Comparison of ENCODE assay signal across 12 mouse cellular contexts in genomic region chr5:100047871-100048270, GRCm38 (mm10). TPM values are rescaled to one million over a fixed set of nuclear protein-coding genes. Genes with fewer than 3 reads are reported as not detected.
A peak's percentile ranks its signal among the peaks of the same experiment; 100 is the strongest.
DNase-seq lines count a peak whose midpoint lies in the region; ATAC-seq and TF ChIP-seq lines count a peak whose summit lies in the region.
"Had no signal": no experiment of that assay in that cellular context is flagged by ENCODE, and none has a peak within 500 bp of the region (broad histone marks: within the 10 kb centered on the region; RNA-seq: fewer than 3 reads in every experiment).

No protein-coding gene starts in this region.

- WGBS in heart, embryonic 15.5 days: 46% methylated on average over 7 of the region's 7 CpGs
- WGBS in lung, embryonic 14.5 days: 46% methylated on average over 7 of the region's 7 CpGs
- WGBS in lung, adult 2 months: 33% methylated on average over 7 of the region's 7 CpGs
- 22% methylated on average over 7 of the region's 7 CpGs for WGBS in forebrain, embryonic 14.5 days
- WGBS in stomach, embryonic 14.5 days: 52% methylated on average over 7 of the region's 7 CpGs

- no peak for TF ChIP-seq CTCF in lung, embryonic 14.5 days (IDR thresholded peaks at IDR 0.05; ENCODE audit: low read depth)
- no peak for TF ChIP-seq CTCF in lung, adult 2 months (IDR thresholded peaks at IDR 0.05; ENCODE audit: insufficient read depth, low read length)

- TF ChIP-seq POLR2A in lung, adult 2 months (IDR thresholded peaks at IDR 0.05; ENCODE audit: borderline replicate concordance, extremely low read depth, low read depth, low read length): no peak

- ATAC-seq in heart, embryonic 15.5 days (replicated peaks; ENCODE audit: insufficient number of reproducible peaks, insufficient read depth, low FRiP score, low read depth): 0 out of 2 replicates have a peak, but pooled peaks have one; percentile 58
- ATAC-seq in lung, embryonic 14.5 days (ENCODE audit: insufficient read depth): no peak
- peak; percentile 82 for ATAC-seq in forebrain, embryonic 14.5 days
- 0 out of 2 replicates have a peak, but pooled peaks have one; percentile 54 for ATAC-seq in stomach, embryonic 14.5 days (ENCODE audit: insufficient number of reproducible peaks, insufficient read depth, low FRiP score, low read depth)
- ATAC-seq: CD4-positive, CD25-positive, alpha-beta regulatory T cell, adult 4 months had no signal

- H3K27me3 ChIP-seq in heart, embryonic 15.5 days: no peaks in the 10 kb centered on the region
- H3K27me3 ChIP-seq in lung, embryonic 14.5 days (ENCODE audit: insufficient read depth, low read length): no peaks in the 10 kb centered on the region
- H3K27me3 ChIP-seq in forebrain, embryonic 14.5 days (replicated peaks; ENCODE audit: control insufficient read depth, insufficient read depth, low read length): no peaks in the 10 kb centered on the region
- no peaks in the 10 kb centered on the region for H3K27me3 ChIP-seq in stomach, embryonic 14.5 days (ENCODE audit: control insufficient read depth, insufficient read depth, low read length)

- intact Hi-C loops in left cerebral cortex, postnatal 25 days (cut with DNase I): no loop called here

- H3K4me3 ChIP-seq in heart, embryonic 15.5 days: no peak overlapping the region
- no peak overlapping the region for H3K4me3 ChIP-seq in lung, embryonic 14.5 days (ENCODE audit: low read depth, low read length)
- H3K4me3 ChIP-seq in lung, adult 2 months (replicated peaks; ENCODE audit: extremely low read depth, low read depth, low read length): no peak overlapping the region
- no peak overlapping the region for H3K4me3 ChIP-seq in forebrain, embryonic 14.5 days (ENCODE audit: low read depth, low read length)
- H3K4me3 ChIP-seq in stomach, embryonic 14.5 days (ENCODE audit: low read depth, low read length): no peak overlapping the region

- peaks cover 38% of the 10 kb centered on the region for H3K4me1 ChIP-seq in heart, embryonic 15.5 days (replicated peaks)
- 0 out of 2 replicates have a peak, but pooled peaks cover 5% of the 10 kb centered on the region for H3K4me1 ChIP-seq in lung, embryonic 14.5 days (ENCODE audit: insufficient read depth)
- H3K4me1 ChIP-seq in lung, adult 2 months (ENCODE audit: control insufficient read depth, insufficient read depth, low read length): peaks cover 10% of the 10 kb centered on the region
- peaks cover 33% of the 10 kb centered on the region for H3K4me1 ChIP-seq in forebrain, embryonic 14.5 days (ENCODE audit: control insufficient read depth, insufficient read depth, low read length)
- 0 out of 2 replicates have a peak, but pooled peaks cover 16% of the 10 kb centered on the region for H3K4me1 ChIP-seq in stomach, embryonic 14.5 days (ENCODE audit: control insufficient read depth, insufficient read depth, low read length)

- no peaks in the 10 kb centered on the region for H3K9me3 ChIP-seq in heart, embryonic 15.5 days (replicated peaks)
- no peaks in the 10 kb centered on the region for H3K9me3 ChIP-seq in lung, embryonic 14.5 days (ENCODE audit: low read depth, low read length)
- no peaks in the 10 kb centered on the region for H3K9me3 ChIP-seq in forebrain, embryonic 14.5 days (replicated peaks; ENCODE audit: control insufficient read depth, low read length)
- H3K9me3 ChIP-seq in stomach, embryonic 14.5 days (ENCODE audit: control insufficient read depth, low read depth, low read length): 0 out of 2 replicates have a peak, but pooled peaks cover 3% of the 10 kb centered on the region

- H3K9ac ChIP-seq in heart, embryonic 15.5 days: no peak overlapping the region
- H3K9ac ChIP-seq in lung, embryonic 14.5 days: no peak overlapping the region
- no peak overlapping the region for H3K9ac ChIP-seq in forebrain, embryonic 14.5 days (ENCODE audit: low read length)
- H3K9ac ChIP-seq in stomach, embryonic 14.5 days (replicated peaks; ENCODE audit: low read depth, low read length): no peak overlapping the region

- no peak overlapping the region for H3K27ac ChIP-seq in heart, embryonic 15.5 days
- peak overlapping the region; percentile 54; the same call in 1 of the 2 replicates for H3K27ac ChIP-seq in lung, embryonic 14.5 days (ENCODE audit: low read depth)
- H3K27ac ChIP-seq in forebrain, embryonic 14.5 days (ENCODE audit: low read depth, low read length): peak overlapping the region; percentile 29; the same call in 1 of the 2 replicates
- no peak overlapping the region for H3K27ac ChIP-seq in stomach, embryonic 14.5 days (ENCODE audit: low read length)

- no peaks in the 10 kb centered on the region for H3K36me3 ChIP-seq in heart, embryonic 15.5 days
- peaks cover 4% of the 10 kb centered on the region; the same call in 1 of the 2 replicates for H3K36me3 ChIP-seq in lung, embryonic 14.5 days (ENCODE audit: insufficient read depth)
- no peaks in the 10 kb centered on the region; the same call in 1 of the 2 replicates for H3K36me3 ChIP-seq in forebrain, embryonic 14.5 days (ENCODE audit: control insufficient read depth, insufficient read depth, low read length)
- H3K36me3 ChIP-seq in stomach, embryonic 14.5 days (ENCODE audit: control insufficient read depth, insufficient read depth, low read length): no peaks in the 10 kb centered on the region

- no peak for DNase-seq in heart, adult 11 months
- peak; percentile 57 for DNase-seq in lung, embryonic 14.5 days
- DNase-seq in lung, adult 2 months: no peak
- peak; percentile 85 for DNase-seq in forebrain, embryonic 14.5 days (ENCODE audit: low spot score)
- no peak for DNase-seq in right cerebral cortex, postnatal 10 days (ENCODE audit: low spot score in 2 of 2)
- DNase-seq in left cerebral cortex, postnatal 25 days (ENCODE audit: low spot score in 2 of 2): no peak
- DNase-seq: left cerebral cortex, postnatal 4 days; right cerebral cortex, postnatal 25 days; thymus, postnatal 4 days had no signal

- H3K4me2 ChIP-seq in heart, embryonic 15.5 days: no peak overlapping the region
- no peak overlapping the region for H3K4me2 ChIP-seq in lung, embryonic 14.5 days
- peak overlapping the region; percentile 20; the same call in 1 of the 2 replicates for H3K4me2 ChIP-seq in forebrain, embryonic 14.5 days (ENCODE audit: low read length)
- no peak overlapping the region for H3K4me2 ChIP-seq in stomach, embryonic 14.5 days (replicated peaks; ENCODE audit: low read depth, low read length)

RNA-seq across cellular contexts. Expression of gene Enoph1, which starts 8.1 kb away (rescaled TPM):
- 22.7 and 28.7 TPM in 2 replicates for polyA plus RNA-seq in heart, embryonic 15.5 days (2015; fragmentation: Nextera tagmentation; extraction: Ambion mirVana)
- polyA plus RNA-seq in lung, embryonic 14.5 days (2014; fragmentation: Nextera tagmentation; extraction: Ambion mirVana): 47.9 and 50.8 TPM in 2 replicates
- polyA plus RNA-seq in lung, adult 2 months (2012; rRNA removed): 33.1 and 34.0 TPM in 2 replicates
- 53.2 and 60.2 TPM in 2 replicates for polyA plus RNA-seq in forebrain, embryonic 14.5 days (2014; fragmentation: Nextera tagmentation; extraction: Ambion mirVana)
- 39.4 and 45.4 TPM in 2 replicates for polyA plus RNA-seq in stomach, embryonic 14.5 days (2014; fragmentation: Nextera tagmentation; extraction: Ambion mirVana)
- 10 to 100 TPM; 50.3 to 57.4 TPM for total RNA-seq in left cerebral cortex, postnatal 25 days (2021)

RNA-seq across cellular contexts. Expression of gene Hnrnpdl, which starts 8.4 kb away (rescaled TPM):
- 77.5 and 93.8 TPM in 2 replicates for polyA plus RNA-seq in heart, embryonic 15.5 days (2015; fragmentation: Nextera tagmentation; extraction: Ambion mirVana)
- polyA plus RNA-seq in lung, embryonic 14.5 days (2014; fragmentation: Nextera tagmentation; extraction: Ambion mirVana): 200 and 204 TPM in 2 replicates
- polyA plus RNA-seq in lung, adult 2 months (2012; rRNA removed): 54.2 and 74.0 TPM in 2 replicates
- 244 and 250 TPM in 2 replicates for polyA plus RNA-seq in forebrain, embryonic 14.5 days (2014; fragmentation: Nextera tagmentation; extraction: Ambion mirVana)
- 200 and 207 TPM in 2 replicates for polyA plus RNA-seq in stomach, embryonic 14.5 days (2014; fragmentation: Nextera tagmentation; extraction: Ambion mirVana)
- total RNA-seq in left cerebral cortex, postnatal 25 days (2021): 100 to 1,000 TPM; 145 to 156 TPM

Comparison
In these comparisons a context has a peak if more than half of its experiments do, and no peak if none do; other contexts are left out.
1. DNase-seq: peak in lung, embryonic 14.5 days (single experiment) and forebrain, embryonic 14.5 days (single experiment); none in heart, adult 11 months (single experiment), lung, adult 2 months (single experiment), right cerebral cortex, postnatal 10 days (0 of 2) and left cerebral cortex, postnatal 25 days (0 of 2).
2. H3K27ac ChIP-seq: peak in lung, embryonic 14.5 days (single experiment) and forebrain, embryonic 14.5 days (single experiment); none in heart, embryonic 15.5 days (single experiment) and stomach, embryonic 14.5 days (single experiment).